Mouse (Mus musculus) ovary, postnatal 14 days (tissue): ENCODE data around the gene Zfp560.
A peak's percentile ranks its signal among the peaks of the same experiment; 100 is the strongest.
"Not testable (repeated sequence)": the region's sequence is repeated elsewhere in the genome, so short reads cannot be mapped to it uniquely, and the experiment has no call there.

Source experiments
- DNase-seq: peaks from one replicate; pipeline ENCODE4 v3.0.0; 2022; ENCODE audit warnings: low spot score

Gene Zfp560

GRCm38 (mm10) chr9:20384532-20385342 is at the start of gene Zfp560:
Gene Zfp560 (minus strand): TSS chr9:20385177.
- DNase-seq = peak; percentile 89

GRCm38 (mm10) chr9:20430004-20430403 is 45.0 kb upstream of the Zfp560 start:
- no peak for DNase-seq

GRCm38 (mm10) chr9:20411460-20411859 is 26.5 kb upstream of the Zfp560 start:
- no peak for DNase-seq

GRCm38 (mm10) chr9:20409319-20409718 is 24.3 kb upstream of the Zfp560 start:
- DNase-seq = no peak

GRCm38 (mm10) chr9:20385343-20385703 is 346 bp upstream of the Zfp560 start:
- DNase-seq = no peak

GRCm38 (mm10) chr9:20383659-20384058 is 1.3 kb downstream of the Zfp560 start:
- DNase-seq = no peak

- no peak for DNase-seq
These were observed 10.3 kb downstream of the Zfp560 start for GRCm38 (mm10) chr9:20374712-20375111.

- no peak for DNase-seq
These were observed 17.7 kb downstream of the Zfp560 start for GRCm38 (mm10) chr9:20367311-20367710.

- DNase-seq = no peak
These were observed 36.5 kb downstream of the Zfp560 start for GRCm38 (mm10) chr9:20348501-20348900.

GRCm38 (mm10) chr9:20335994-20336393 is 49.0 kb downstream of the Zfp560 start, which contains the start of gene Olfr18:
Gene Olfr18 (minus strand): TSS chr9:20336094.
- DNase-seq = no peak

- no peak for DNase-seq
These were observed 86.7 kb downstream of the Zfp560 start, which contains the start of gene Olfr873 for GRCm38 (mm10) chr9:20298232-20298631. Gene Olfr873 (plus strand): TSS chr9:20298532.

GRCm38 (mm10) chr9:20295562-20295961 is 89.4 kb downstream of the Zfp560 start:
- not testable (repeated sequence) for DNase-seq
